Mouse (Mus musculus) embryonic fibroblast, embryonic 13.5 days (primary cell): ENCODE measurements at regions not wholly inside any gene's neighbourhood (a gene's known extent, or its start where the extent isn't known, plus 50 kb on each side); places are given as distances from the start of the nearest gene placed in this dataset.

ENCODE experiments used
- CTCF ChIP-seq: IDR thresholded peaks from 2 replicates; pipeline ENCODE4 v1.5.1; 2011; ENCODE audit warnings: mild to moderate bottlenecking, control low read depth, low read length, moderate library complexity, borderline replicate concordance; ENCODE audit not compliant: insufficient read depth
- POLR2A ChIP-seq: IDR thresholded peaks from 2 replicates; pipeline ENCODE4 v1.6.1; 2011; ENCODE audit warnings: low read depth, mild to moderate bottlenecking, control low read depth, low read length, moderate library complexity

DNA sequence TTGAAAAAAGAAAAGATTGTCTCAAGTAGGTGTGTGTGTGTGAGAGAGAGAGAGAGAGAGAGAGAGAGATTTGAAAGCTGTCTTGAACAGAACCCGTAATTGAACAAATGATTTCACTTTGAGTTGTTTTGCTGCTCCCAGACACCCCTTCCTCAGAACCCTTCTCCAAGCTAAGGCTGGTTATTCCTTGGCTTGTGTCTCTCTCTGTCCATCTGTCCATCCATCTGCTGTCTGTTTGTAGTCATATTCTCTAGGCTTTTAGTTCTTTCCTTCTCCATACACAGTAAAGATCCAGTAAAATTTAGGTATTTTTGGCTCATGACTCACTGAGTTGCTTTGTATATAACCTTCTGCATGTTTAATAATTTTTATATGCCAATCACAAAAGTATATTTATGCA, 144.7 kb downstream of the Tmem161b start:
- TF ChIP-seq CTCF, result no peak
- TF ChIP-seq POLR2A, result no peak
